Mouse (Mus musculus) CH12.LX (cell line): ENCODE results near the gene Ppp1cc.

Experiments used
- CTCF ChIP-seq, 2 experiments: IDR thresholded peaks in 1 of 2; conservative IDR thresholded peaks in 1 of 2; 2 replicates each; pipeline ENCODE4 v1.5.1; 2011 to 2012; ENCODE audit warnings: low read depth in 2 of 2, low read length in 2 of 2, improper control_type of control experiment in 1 of 2, inconsistent platforms in 1 of 2, mild to moderate bottlenecking in 1 of 2, moderate library complexity in 1 of 2
- HCFC1 ChIP-seq: IDR thresholded peaks from 2 replicates; pipeline ENCODE4 v1.6.1; 2012; ENCODE audit warnings: low read depth, mild to moderate bottlenecking, inconsistent platforms, low read length, improper control_type of control experiment
- KAT2A ChIP-seq: IDR thresholded peaks from 2 replicates; pipeline ENCODE4 v1.6.1; 2012; ENCODE audit warnings: low read length, improper control_type of control experiment, inconsistent platforms; ENCODE audit not compliant: insufficient replicate concordance
- ZNF384 ChIP-seq: IDR thresholded peaks from 2 replicates; pipeline ENCODE4 v1.6.1; 2012; ENCODE audit warnings: low read depth, low read length, improper control_type of control experiment, inconsistent platforms

- TF ChIP-seq CTCF (conservative IDR thresholded peaks at IDR 0.05 in 1 of 2, IDR thresholded peaks at IDR 0.05 in 1 of 2; ENCODE audit: low read depth in 2 of 2, low read length in 2 of 2) (no peak), KAT2A (no peak), HCFC1 (no peak), ZNF384 (no peak)
These were observed 42.8 kb upstream of the Ppp1cc start for GRCm38 (mm10) chr5:122115266-122115763.
